Mouse (Mus musculus) heart, adult 2 months (tissue): ENCODE data around the gene Krt9.

ENCODE experiments used
- CTCF ChIP-seq: fragments of 200-600 bp; IDR thresholded peaks from 2 replicates; pipeline ENCODE4 v1.8.1; 2022; ENCODE audit warnings: antibody characterized with exemption, mild to moderate bottlenecking, moderate library complexity
- EP300 ChIP-seq: fragments of 200-500 bp; IDR thresholded peaks from 2 replicates; pipeline ENCODE4 v1.6.1; 2011; ENCODE audit warnings: low read depth, low read length, control low read depth; ENCODE audit not compliant: insufficient read depth
- POLR2A ChIP-seq: fragments of 200-500 bp; IDR thresholded peaks from 2 replicates; pipeline ENCODE4 v1.6.1; 2011; ENCODE audit warnings: mild to moderate bottlenecking, low read depth, low read length, control low read depth; ENCODE audit not compliant: insufficient read depth

DNA sequence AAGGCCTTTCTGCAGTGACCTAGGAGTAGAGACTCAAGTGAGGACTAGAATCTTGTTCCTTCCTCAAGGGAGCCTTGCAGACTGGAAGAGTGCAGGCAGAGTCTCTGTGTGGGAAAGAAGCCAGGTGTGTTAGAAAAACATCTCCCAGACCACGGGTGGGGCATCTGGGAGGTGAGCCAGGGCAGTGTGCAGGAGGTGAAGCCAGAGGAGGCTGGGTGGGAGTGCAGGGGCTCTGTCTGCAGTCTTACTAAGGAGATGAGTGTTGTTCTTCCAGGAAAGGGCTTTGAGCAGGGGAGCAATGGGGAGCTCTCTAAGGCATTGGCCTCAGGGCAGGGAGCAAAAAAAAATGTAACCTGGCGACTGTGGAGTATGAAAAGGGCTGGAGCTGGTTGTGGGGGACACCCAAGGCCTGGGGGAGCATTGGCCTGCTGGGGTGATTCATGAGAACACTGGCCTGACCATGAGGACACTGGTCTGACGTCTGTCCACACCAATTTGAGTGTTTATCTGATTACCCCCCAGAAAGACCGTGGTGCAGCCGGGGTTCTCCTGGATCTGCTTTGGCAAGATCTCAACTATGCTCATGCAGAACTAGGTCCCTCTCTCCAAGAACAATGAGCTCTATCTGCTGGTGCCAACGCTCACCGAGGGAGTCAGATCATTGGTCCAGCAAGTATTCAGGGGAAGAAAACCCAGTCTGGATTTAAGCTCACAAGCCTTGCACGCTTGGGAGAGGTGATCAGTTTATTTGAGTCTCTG lies 37.4 kb downstream of the Krt9 start:
- TF ChIP-seq POLR2A (no peak), CTCF (no peak), EP300 (no peak)
